Mouse (Mus musculus) frontal cortex, postnatal 25 days (tissue): ENCODE measurements at regions not wholly inside any gene's neighbourhood (a gene's known extent, or its start where the extent isn't known, plus 50 kb on each side); places are given as distances from the start of the nearest gene placed in this dataset.
A peak's percentile ranks its signal among the peaks of the same experiment; 100 is the strongest.

Source experiments
- DNase-seq, 2 experiments: peaks; one replicate each; pipeline ENCODE4 v3.0.0; 2022; ENCODE audit warnings: low spot score in 2 of 2

- DNase-seq: no peak
Observed at GRCm38 (mm10) chr10:95124476-95124875, 179.8 kb upstream of the Plxnc1 start.

GRCm38 (mm10) chr10:95120007-95120406, 175.4 kb upstream of the Plxnc1 start:
- no peak for DNase-seq

DNA sequence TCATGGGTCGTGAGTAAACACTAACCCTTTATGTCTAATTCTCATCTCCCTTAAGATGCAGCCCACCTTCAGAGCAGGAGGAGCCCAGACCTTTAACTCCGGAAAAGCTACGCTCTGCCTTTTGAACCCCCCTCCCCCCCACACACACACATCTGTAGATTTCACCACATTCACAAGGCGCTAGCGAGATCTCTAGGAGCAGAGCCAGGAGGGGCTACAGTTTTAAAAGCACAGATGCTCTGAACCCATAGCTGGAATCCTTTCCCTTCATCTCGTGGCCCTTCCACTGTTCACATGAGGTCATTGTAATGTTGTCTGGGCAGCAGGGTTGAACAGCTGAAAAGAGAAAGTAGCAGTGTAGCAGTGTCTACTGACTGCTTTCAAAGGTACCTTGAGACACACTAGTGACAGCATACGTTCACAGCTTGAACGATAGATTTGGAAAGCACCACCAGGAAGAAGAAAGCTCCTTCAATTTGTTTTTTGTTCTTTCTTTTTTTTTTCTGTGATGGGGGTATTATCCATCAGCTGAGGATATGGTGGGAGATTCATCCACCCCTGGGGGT, 174.2 kb upstream of the Plxnc1 start:
- no peak for DNase-seq

DNA sequence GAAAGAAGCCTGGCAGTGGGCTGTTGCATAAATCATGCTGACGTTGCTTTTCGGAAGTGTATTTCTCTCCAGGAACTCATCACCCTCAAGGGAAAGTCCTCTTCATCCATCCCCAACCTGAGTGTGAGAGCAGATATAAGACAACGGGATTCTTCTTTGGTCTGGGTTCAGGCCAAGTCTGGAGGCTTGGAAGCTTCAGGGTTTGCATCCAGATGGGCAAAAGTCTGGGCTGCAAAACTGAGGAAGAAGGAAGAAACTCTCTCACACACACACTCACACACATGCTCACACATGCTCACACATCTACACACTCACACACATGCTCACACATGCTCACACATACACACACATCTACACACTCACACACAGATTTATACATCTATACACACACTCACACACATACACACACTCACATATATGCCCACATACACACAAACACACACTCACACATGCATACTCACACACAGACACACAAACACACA, 173.1 kb upstream of the Plxnc1 start:
- no peak for DNase-seq

DNA sequence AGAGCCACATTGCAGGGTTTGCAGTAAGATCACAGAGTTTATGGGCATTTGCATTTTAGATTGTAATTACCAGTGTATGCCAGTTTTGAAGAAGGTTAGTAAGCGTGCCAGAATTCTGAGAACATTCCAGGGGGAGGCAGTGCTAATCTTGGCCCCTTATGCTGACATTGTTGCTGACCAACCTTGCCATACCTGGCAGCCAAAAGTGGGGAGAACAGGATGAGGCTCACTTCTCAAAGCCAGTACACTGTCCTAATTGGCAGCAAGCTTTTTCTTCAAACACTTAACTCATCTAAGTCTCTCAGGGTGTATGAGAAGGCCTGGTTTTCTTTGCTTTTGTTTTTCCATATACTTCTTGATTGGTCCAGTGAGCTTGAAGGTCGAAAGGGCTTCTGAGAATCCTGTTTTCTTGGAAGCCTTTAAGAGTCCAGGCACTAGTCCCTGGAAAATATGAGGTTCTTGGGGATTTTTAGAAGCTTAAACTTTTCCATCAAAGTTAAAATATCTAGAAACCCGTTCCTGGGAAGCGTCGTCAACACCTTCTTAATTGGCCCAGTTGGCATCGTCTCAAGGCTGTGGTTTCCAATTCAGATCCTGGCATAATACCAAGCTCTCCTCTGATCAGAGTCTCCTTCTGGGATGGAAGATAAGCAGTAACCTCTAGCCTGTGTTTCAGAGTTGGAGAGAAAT, 172.6 kb upstream of the Plxnc1 start:
- DNase-seq: no peak

GRCm38 (mm10) chr10:95116579-95117011, 172.0 kb upstream of the Plxnc1 start:
- DNase-seq: no peak

- no peak for DNase-seq
Observed at GRCm38 (mm10) chr10:95112837-95113388, 168.3 kb upstream of the Plxnc1 start.

- DNase-seq: no peak
Observed at GRCm38 (mm10) chr10:95112231-95112774, 167.7 kb upstream of the Plxnc1 start.

GRCm38 (mm10) chr10:95110786-95111185, 166.2 kb upstream of the Plxnc1 start:
- DNase-seq: no peak

DNA sequence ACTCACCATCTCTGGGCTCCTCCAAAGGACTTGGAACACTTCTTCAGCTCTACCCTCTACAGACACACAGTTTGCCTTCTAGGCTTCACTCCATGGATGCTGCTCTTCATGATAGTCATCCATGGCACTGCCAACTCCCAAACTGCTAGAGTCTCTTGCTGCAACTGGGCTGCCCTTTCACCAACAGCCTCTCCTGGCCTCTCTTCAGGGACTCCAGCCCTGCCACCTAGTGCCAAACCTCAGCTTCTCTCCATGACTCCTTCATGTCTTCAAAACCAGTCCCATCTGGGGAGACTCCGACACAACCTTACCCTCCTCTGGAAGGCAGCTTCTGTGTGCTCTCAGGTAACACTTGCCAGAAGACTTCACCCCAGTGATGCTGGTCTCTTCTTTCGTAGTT, 164.9 kb upstream of the Plxnc1 start:
- DNase-seq: no peak

- DNase-seq: no peak
Observed at GRCm38 (mm10) chr10:95107532-95108251, 163.1 kb upstream of the Plxnc1 start.

DNA sequence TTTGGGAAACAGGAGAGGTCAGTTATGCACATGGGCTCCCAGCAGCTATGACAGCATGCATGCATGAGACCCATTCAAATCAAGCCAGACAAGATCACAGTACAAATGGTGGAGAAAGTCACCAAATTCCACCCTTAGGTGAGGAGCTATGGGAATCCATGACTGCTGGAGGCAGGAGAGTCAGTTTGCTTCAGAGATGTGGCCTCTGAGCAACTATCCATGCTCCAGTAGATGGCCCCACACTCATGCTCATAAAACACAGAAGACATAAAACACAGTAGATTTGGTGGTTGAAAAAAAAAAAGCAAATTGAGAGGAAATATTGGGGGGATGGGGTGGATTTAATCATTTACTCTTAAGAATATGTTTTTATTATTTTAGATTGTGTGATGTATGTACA, 159.2 kb upstream of the Plxnc1 start:
- DNase-seq: no peak

DNA sequence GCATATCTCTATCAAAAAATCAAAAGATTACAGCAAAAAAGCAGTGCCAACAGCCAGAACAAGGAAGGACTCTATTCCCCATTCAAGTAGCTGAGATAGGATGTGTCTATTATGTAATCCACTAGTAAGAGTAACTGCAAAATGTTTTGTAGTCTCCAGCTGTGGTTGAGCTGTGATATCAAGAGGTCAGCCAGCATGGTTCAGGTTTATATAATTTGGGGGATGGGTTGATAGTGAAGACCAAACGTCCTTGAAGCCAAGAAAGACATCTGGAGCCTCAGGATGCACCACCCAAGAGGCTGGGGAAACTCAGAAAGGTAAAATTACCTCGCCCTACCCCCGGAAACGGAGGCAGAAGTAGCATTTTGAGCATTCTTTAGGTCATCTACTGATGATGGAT, 158.3 kb upstream of the Plxnc1 start:
- no peak for DNase-seq

DNA sequence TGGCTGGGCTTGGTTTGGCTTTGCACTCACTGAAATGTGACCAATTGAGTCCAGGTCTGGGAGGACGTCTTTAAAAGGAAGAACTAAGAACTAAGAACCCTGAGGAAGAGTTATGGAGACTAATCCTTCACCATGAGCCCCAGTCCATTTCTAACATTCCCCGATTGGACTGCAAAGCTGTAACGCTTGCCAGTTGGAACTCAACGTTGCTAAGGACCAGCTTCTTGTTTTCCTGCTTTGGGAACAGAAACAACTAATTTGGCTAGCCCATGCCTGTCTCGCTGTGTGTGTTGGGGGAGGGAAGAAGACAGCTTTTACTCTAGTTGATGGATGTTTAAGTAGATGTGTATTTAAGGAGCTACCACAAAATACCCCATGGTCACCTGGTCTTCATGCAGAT, 155.3 kb upstream of the Plxnc1 start:
- no peak for DNase-seq

DNA sequence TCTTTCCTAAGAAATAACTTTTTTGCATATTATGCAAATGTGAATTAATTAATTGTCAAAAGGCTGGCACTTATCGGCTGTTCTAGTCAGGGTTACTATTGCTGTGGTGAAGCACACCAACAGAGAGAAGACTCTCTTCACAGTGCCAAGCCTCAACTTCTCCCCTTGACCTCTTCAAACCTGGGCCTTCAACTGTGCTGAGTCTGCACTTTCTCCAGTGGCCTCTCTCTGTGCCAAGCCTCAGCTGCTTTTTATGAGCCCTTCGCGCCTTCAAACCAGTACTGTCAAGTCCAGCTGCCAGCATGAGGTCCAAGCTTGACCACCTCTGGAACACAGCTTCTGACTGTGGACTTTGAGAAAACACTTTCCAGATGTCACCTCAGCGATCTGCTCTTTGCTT, 151.2 kb upstream of the Plxnc1 start:
- no peak for DNase-seq

- DNase-seq: no peak
Observed at GRCm38 (mm10) chr10:95094771-95095170, 150.1 kb upstream of the Plxnc1 start.

DNA sequence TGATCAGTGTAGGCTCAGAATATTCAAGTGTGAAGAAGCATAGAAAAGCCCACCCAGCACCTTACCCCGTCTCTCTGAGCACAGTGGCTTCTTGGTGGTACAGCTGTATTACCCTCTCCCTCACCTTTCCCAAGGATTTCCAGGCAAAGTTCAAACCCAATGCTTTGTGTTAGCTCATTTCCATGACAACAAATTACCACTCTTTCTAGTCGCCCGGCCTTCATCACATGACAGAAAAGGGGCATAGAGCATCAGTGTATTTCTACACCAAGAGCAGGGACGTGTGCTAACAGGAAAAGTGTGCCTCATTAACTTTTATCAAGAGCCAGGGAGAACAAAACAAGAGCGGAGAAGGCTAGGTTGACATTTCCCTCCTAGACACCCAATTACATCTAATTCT, 148.6 kb upstream of the Plxnc1 start:
- DNase-seq: no peak

DNA sequence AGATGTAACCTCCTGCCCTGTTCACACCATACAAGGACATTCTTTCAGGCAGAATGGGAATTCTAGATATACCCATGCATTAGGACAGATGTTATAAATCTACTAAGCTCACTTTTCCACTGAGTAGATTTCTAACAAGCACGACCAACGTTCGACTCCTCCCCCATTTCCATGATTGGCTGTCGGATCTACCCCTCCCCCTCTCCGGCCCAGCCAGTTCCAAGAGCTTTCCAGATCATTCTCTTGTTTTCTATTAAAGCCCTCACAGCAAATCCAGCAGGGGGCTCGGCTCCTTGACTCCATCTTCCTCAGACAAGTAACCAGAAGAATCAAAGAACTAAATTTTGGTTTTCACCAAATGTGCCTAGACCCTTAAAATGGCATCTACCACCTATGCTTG, 146.5 kb upstream of the Plxnc1 start:
- DNase-seq: no peak

DNA sequence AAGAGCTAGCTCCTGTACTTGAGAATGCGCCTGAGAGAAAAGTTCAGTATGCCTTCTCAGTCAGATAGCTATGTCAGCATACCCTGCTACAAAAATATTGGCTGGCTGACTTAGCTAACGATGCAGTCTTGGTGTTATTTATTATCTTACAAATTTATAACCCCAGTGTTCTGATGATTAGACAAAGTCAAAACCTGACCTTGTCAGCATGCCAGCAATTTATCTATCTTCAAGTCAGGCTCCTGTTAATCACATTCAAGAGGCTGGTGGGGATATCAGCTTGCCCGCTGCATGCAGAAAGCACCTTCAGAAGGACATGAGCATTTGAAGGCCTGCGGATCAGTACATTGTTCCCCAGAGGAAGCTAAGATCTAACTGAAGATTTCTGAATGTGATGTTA, 146.0 kb upstream of the Plxnc1 start:
- DNase-seq: no peak

GRCm38 (mm10) chr10:95090035-95090434, 145.4 kb upstream of the Plxnc1 start:
- DNase-seq: no peak

DNA sequence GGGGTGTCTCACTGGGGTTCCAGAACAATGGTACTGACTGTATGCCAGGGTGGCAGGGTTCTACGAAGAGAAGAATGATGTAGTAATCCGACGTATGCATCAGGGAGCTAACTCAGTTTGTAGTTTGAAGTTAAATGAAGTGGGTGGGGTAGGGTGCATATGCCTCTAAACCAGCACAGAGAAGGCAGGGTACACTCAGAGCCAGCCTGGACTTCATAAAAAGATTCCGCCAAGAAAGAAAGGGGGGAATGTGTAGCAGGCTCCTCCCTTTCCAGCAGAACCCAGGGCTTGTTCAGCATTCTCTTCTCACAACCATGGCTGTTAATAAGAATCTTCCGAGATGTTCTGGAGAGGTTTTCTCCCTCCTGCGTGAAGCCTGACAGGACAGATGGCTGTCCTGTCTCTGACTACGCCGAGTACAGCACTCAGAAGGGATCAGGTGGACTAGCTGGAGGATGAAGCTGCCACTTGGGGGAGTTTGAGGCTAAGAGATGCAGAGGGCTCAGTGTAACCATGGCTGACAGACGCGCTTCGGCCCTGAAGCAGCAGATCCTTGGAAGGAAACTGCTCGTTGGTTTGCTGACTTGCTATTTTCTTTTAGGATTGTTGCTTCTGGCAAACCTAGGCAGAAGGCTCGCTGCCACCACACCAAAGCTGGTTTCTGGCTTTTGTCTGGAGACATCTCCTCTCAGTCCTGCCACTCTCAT, 143.4 kb upstream of the Plxnc1 start:
- peak; percentile 19 to 49 for DNase-seq

DNA sequence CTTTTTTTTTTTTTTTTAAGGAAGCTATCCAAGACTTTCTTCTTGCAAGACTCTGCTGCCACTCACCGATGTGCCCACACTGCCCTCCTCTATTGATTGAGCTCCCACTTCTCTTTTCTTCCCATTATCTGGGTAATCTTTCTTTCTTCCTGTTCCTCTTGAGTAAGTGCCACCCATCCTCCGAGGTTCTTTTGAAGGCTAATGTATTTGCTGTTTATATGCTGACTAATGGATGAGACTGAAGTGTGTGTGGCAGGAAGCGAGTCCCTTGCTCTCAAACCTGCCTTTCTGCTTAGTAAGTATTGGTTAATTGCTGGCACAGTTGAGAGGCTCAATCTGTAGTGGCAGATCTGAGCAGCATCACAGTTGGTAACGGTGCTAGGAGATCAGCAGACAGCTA, 142.1 kb upstream of the Plxnc1 start:
- DNase-seq: no peak
